Mouse (Mus musculus) ovary, adult 18-20 months (tissue): ENCODE results near the gene Loxl3.

Source experiments
- DNase-seq: peaks from one replicate; pipeline ENCODE4 v3.0.0; 2022; ENCODE audit warnings: low spot score, mixed read lengths

Loxl3 gene

GRCm38 (mm10) chr6:83017190-83017589 lies 16.8 kb upstream of the Loxl3 start:
- peak; percentile 38 for DNase-seq

GRCm38 (mm10) chr6:83019044-83019443 lies 14.9 kb upstream of the Loxl3 start:
- DNase-seq, result no peak

- no peak for DNase-seq
Measured at GRCm38 (mm10) chr6:83020121-83020520, 13.9 kb upstream of the Loxl3 start.

- no peak for DNase-seq
Measured at GRCm38 (mm10) chr6:83020836-83021593, 13.0 kb upstream of the Loxl3 start.

- DNase-seq, result no peak
Measured at GRCm38 (mm10) chr6:83023008-83023407, 11.0 kb upstream of the Loxl3 start.

- no peak for DNase-seq
Measured at GRCm38 (mm10) chr6:83023786-83024185, 10.2 kb upstream of the Loxl3 start.

- DNase-seq, result no peak
Measured at GRCm38 (mm10) chr6:83024421-83024820, 9.6 kb upstream of the Loxl3 start.

GRCm38 (mm10) chr6:83025221-83025620 lies 8.8 kb upstream of the Loxl3 start:
- DNase-seq, result no peak

GRCm38 (mm10) chr6:83027293-83027692 lies 6.7 kb upstream of the Loxl3 start:
- no peak for DNase-seq

GRCm38 (mm10) chr6:83027706-83028105 lies 6.3 kb upstream of the Loxl3 start:
- DNase-seq, result no peak

GRCm38 (mm10) chr6:83029777-83030176 lies 4.2 kb upstream of the Loxl3 start:
- no peak for DNase-seq

GRCm38 (mm10) chr6:83031111-83031510 lies 2.9 kb upstream of the Loxl3 start:
- no peak for DNase-seq

- DNase-seq, result no peak
Measured at GRCm38 (mm10) chr6:83031921-83032590, 1.9 kb upstream of the Loxl3 start.

GRCm38 (mm10) chr6:83032769-83033191 lies 1.2 kb upstream of the Loxl3 start:
- DNase-seq, result no peak

GRCm38 (mm10) chr6:83034463-83035055 lies 586 bp downstream of the Loxl3 start:
- DNase-seq, result no peak

- DNase-seq, result no peak
Measured at GRCm38 (mm10) chr6:83037188-83037587, 3.2 kb downstream of the Loxl3 start.

GRCm38 (mm10) chr6:83038496-83039012 lies 4.6 kb downstream of the Loxl3 start:
- DNase-seq, result peak; percentile 78

- no peak for DNase-seq
Measured at GRCm38 (mm10) chr6:83040601-83041000, 6.6 kb downstream of the Loxl3 start.

- no peak for DNase-seq
Measured at GRCm38 (mm10) chr6:83043561-83043960, 9.6 kb downstream of the Loxl3 start.

GRCm38 (mm10) chr6:83043993-83044392 lies 10.0 kb downstream of the Loxl3 start:
- no peak for DNase-seq

GRCm38 (mm10) chr6:83044742-83045141 lies 10.8 kb downstream of the Loxl3 start:
- no peak for DNase-seq

- no peak for DNase-seq
Measured at GRCm38 (mm10) chr6:83049367-83049766, 15.4 kb downstream of the Loxl3 start.
